Comparison of ENCODE assay signal across 8 mouse cellular contexts in the genomic region with DNA sequence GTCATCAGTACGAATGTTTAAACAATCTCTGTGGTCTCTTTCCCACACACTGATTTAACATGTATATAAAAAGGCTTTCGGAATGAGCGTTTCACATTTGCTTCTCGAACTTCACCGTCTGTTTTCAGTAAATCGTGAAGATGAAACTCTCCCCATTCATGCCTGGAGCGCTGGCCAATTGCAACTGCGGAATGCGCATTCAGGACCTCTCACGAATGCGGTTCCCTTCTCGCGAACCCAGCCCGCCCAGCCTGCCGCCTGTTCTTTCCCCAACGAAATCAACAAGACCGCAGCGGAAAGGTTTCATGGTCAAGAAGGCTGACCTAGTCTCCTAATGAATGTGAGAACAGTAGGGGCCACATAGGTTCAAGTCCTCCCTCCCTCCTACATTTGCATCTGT.
DNase-seq lines count a peak whose midpoint lies in the region; ATAC-seq lines count a peak whose summit lies in the region.

No protein-coding gene starts in this region.

- no peaks in the 10 kb centered on the region for H3K27me3 ChIP-seq in kidney, embryonic 14.5 days (ENCODE audit: control insufficient read depth, insufficient read depth, low read length)
- peaks cover 21% of the 10 kb centered on the region for H3K27me3 ChIP-seq in hindbrain, embryonic 12.5 days

- no peak overlapping the region for H3K4me3 ChIP-seq in kidney, embryonic 14.5 days (ENCODE audit: low read length)
- H3K4me3 ChIP-seq in hindbrain, embryonic 12.5 days: no peak overlapping the region

- H3K9me3 ChIP-seq in kidney, embryonic 14.5 days (ENCODE audit: control insufficient read depth, low read length): no peaks in the 10 kb centered on the region
- H3K9me3 ChIP-seq in hindbrain, embryonic 12.5 days (replicated peaks): no peaks in the 10 kb centered on the region

- H3K36me3 ChIP-seq in kidney, embryonic 14.5 days (ENCODE audit: control insufficient read depth, insufficient read depth, low read length): no peaks in the 10 kb centered on the region
- no peaks in the 10 kb centered on the region for H3K36me3 ChIP-seq in hindbrain, embryonic 12.5 days

- peak overlapping the region; percentile 24; the same call in 1 of the 2 replicates for H3K4me2 ChIP-seq in kidney, embryonic 14.5 days (replicated peaks; ENCODE audit: low read depth, low read length)
- peak overlapping the region; percentile 17; the same call in 1 of the 2 replicates for H3K4me2 ChIP-seq in hindbrain, embryonic 12.5 days (replicated peaks)

- peaks cover 11% of the 10 kb centered on the region for H3K4me1 ChIP-seq in kidney, embryonic 14.5 days (ENCODE audit: control insufficient read depth, insufficient read depth, low read length)
- H3K4me1 ChIP-seq in hindbrain, embryonic 12.5 days: peaks cover 11% of the 10 kb centered on the region

- no peak for DNase-seq in kidney, adult 18-20 months
- no peak for DNase-seq in cerebellum, adult 8-10 months
- no peak for DNase-seq in right cerebral cortex, postnatal 10 days (ENCODE audit: low spot score in 2 of 2)
- no peak for DNase-seq in right cerebral cortex, postnatal 4 days

- peak overlapping the region; percentile 1; the same call in 1 of the 2 replicates for H3K27ac ChIP-seq in kidney, embryonic 14.5 days (ENCODE audit: low read depth, low read length)
- no peak overlapping the region for H3K27ac ChIP-seq in hindbrain, embryonic 12.5 days

- ATAC-seq in kidney, embryonic 14.5 days (ENCODE audit: low FRiP score, low TSS enrichment): no peak
- peak; percentile 36 for ATAC-seq in common myeloid progenitor, adult 5-6 weeks (replicated peaks; ENCODE audit: low read depth, poor library complexity, severe bottlenecking)
- no peak for ATAC-seq in hindbrain, embryonic 12.5 days (ENCODE audit: low FRiP score)
- ATAC-seq in megakaryocyte progenitor cell, adult 5-6 weeks (replicated peaks; ENCODE audit: poor library complexity): 0 out of 2 replicates have a peak, but pooled peaks have one; percentile 16

- 19% methylated on average over 18 of the region's 18 CpGs for WGBS in kidney, embryonic 14.5 days
- WGBS in hindbrain, embryonic 12.5 days: 19% methylated on average over 18 of the region's 18 CpGs

- no peak overlapping the region for H3K9ac ChIP-seq in kidney, embryonic 14.5 days (ENCODE audit: low read depth, low read length)
- no peak overlapping the region for H3K9ac ChIP-seq in hindbrain, embryonic 12.5 days

Comparison
In these comparisons a context has a peak if more than half of its experiments do, and no peak if none do; other contexts are left out.
1. ATAC-seq: peak in common myeloid progenitor, adult 5-6 weeks (single experiment) and megakaryocyte progenitor cell, adult 5-6 weeks (single experiment); none in kidney, embryonic 14.5 days (single experiment) and hindbrain, embryonic 12.5 days (single experiment).